Mouse (Mus musculus) neural tube, embryonic 14.5 days (tissue): ENCODE measurements around the gene Cdkl4. TPM values are rescaled to one million over a fixed set of nuclear protein-coding genes. Genes with fewer than 3 reads are reported as not detected.

Source experiments
- ATAC-seq: fragments of 200-750 bp; cut with Nextera tagmentation; 2 replicates; pipeline ENCODE4 v1.8.0; 2017; ENCODE audit warnings: low read depth, mild to moderate bottlenecking, moderate TSS enrichment, moderate library complexity
- H3K27ac ChIP-seq: fragments of 300-500 bp; sonication (generic); 2 replicates; pipeline ENCODE4 v1.5.1; 2014; ENCODE audit warnings: low read depth, mild to moderate bottlenecking, control low read depth, low read length, moderate library complexity, mixed read lengths
- H3K27me3 ChIP-seq: fragments of 300-500 bp; sonication (generic); 2 replicates; pipeline ENCODE4 v1.6.1; 2014; ENCODE audit warnings: low read length; ENCODE audit not compliant: control insufficient read depth, insufficient read depth
- H3K36me3 ChIP-seq: fragments of 300-500 bp; sonication (generic); 2 replicates; pipeline ENCODE4 v1.6.1; 2014; ENCODE audit warnings: low read length, mixed read lengths; ENCODE audit not compliant: control insufficient read depth, insufficient read depth
- H3K4me1 ChIP-seq: fragments of 300-500 bp; sonication (generic); 2 replicates; pipeline ENCODE4 v1.6.1; 2014; ENCODE audit warnings: low read length; ENCODE audit not compliant: control insufficient read depth, insufficient read depth
- H3K4me2 ChIP-seq: fragments of 300-500 bp; sonication (generic); 2 replicates; pipeline ENCODE4 v1.6.1; 2014; ENCODE audit warnings: mild to moderate bottlenecking, low read depth, low read length, control low read depth
- H3K4me3 ChIP-seq: fragments of 300-500 bp; sonication (generic); 2 replicates; pipeline ENCODE4 v1.5.1; 2014; ENCODE audit warnings: low read depth, low read length, control low read depth, mixed read lengths
- H3K9ac ChIP-seq: fragments of 300-500 bp; sonication (generic); replicated peaks from 2 replicates; pipeline ENCODE4 v1.6.1; 2014; ENCODE audit warnings: low read depth, mild to moderate bottlenecking, control low read depth, low read length, mixed read lengths
- H3K9me3 ChIP-seq: fragments of 300-500 bp; sonication (generic); 2 replicates; pipeline ENCODE4 v1.6.1; 2016; ENCODE audit warnings: low read length; ENCODE audit not compliant: control insufficient read depth
- WGBS: fragments of 180-500 bp; shearing (Covaris S2); extraction: QIAGEN DNeasy Blood & Tissue Kit; methylation state at CpG from one replicate; pipeline ENCODE4 v1.1.7; 2014; 5-methylcytosine and 5-hydroxymethylcytosine counted together
- polyA plus RNA-seq: library from polyadenylated mRNA; unstranded; fragments of >200 nt; fragmentation: Nextera tagmentation; extraction: Ambion mirVana; gene quantifications from 2 replicates; pipeline ENCODE4 v1.2.1, GENCODE M21; 2014

Cdkl4 gene
- polyA plus RNA-seq, 1 experiment from 2014 or later, result 7.4 TPM

DNA sequence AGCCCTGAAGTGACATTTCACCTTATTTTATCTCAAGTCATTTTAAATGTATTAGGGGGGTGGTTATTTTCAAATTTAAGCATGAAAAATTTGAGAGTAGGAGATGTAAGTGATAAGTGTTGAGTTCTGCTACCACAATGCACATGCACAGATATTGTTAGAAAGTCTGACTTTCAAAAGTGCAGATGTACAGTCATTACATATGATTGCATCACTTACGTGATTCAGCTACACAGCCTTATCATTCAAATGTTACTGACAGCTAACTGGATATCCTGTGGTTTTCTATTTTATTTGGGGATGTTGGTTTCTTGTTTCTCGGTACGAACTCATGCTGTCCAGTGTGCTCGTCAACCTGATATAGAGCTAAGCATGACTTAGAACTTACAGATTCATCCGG is 92.5 kb downstream of the Cdkl4 start:
- no peaks in the 10 kb centered on the region for H3K27me3 ChIP-seq
- no peak for ATAC-seq

DNA sequence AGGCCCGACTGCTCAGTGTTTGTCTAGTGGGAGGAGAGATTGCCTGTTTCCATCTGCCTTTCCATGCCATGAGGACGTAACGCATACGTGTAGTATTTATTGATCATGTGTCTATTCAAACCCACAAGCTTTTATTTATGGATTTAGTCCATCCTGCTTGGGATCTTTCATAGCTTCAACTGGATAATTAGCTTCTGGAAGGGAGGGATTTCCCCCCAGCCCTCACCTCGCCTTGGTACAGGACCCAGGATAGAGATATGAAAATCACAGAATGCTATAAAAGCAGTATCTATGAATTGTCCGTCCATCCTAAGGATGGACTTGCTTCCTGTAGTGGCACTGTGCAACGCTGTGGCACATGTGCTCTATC is 96.8 kb downstream of the Cdkl4 start:
- Histone ChIP-seq H3K4me3 (peak overlapping the region; percentile 94), H3K4me1 (peaks cover 20% of the 10 kb centered on the region), H3K4me2 (peak overlapping the region; percentile 72), H3K27ac (peak overlapping the region; percentile 95), H3K9me3 (no peaks in the 10 kb centered on the region), H3K36me3 (no peaks in the 10 kb centered on the region), H3K27me3 (peaks cover 4% of the 10 kb centered on the region; the same call in 1 of the 2 replicates), H3K9ac (peak overlapping the region; percentile 97)
- 25% methylated on average over 7 of the region's 7 CpGs for WGBS
- no peak for ATAC-seq

More for the DNA sequence above, 92.5 kb downstream of the Cdkl4 start:
- 95% methylated on average over 5 of the region's 5 CpGs for WGBS
- H3K4me1 ChIP-seq, result peaks cover 8% of the 10 kb centered on the region; the same call in 1 of the 2 replicates
- H3K4me2 ChIP-seq, result no peak overlapping the region
- H3K4me3 ChIP-seq, result no peak overlapping the region
- H3K36me3 ChIP-seq, result no peaks in the 10 kb centered on the region
- H3K27ac ChIP-seq, result no peak overlapping the region
- H3K9ac ChIP-seq, result no peak overlapping the region
- no peaks in the 10 kb centered on the region for H3K9me3 ChIP-seq

DNA sequence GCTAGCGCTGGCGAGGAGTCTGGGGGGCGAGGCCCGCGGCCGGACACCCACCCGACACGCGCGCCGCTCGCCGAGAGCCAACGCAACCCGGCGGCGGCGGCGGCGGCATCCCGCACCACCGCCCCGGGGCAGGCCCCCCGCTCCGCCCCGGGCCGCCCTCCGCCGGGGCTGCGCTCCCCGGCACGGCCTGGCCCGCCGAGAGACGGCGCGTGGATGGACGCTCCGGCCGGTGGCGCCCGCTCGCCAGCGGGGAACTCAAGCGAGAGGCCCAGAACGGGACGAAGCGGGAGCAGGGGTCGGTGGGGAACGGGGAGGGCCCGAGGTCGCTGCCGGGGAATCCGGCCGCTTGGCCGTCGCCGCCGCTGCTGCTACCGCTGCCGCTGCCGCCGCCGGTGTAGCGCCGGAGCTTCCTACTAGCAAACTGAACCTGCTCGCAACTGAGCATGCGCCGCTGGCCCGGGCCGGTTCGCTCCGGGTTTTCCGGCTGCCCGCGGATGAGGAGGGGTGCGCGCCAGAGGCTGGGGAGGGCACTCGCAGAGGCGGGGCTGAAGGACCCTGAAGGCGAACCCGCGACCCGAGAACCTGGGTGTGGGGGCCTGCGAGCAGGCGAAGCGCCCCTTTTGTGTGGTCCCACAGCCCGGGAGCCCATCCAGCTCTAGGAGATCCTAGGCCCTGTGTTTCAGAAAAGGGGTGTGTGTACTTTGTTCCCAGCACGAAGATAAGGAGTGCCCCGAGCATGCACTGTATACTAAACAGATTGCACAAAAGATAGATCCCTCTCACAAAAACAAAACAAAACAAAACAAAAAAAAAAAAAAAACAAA is 97.4 kb downstream of the Cdkl4 start, which contains the start of gene Sos1:
TSS of gene Sos1 (minus strand) at position 423 of the 824 bp plus-strand sequence.
- Histone ChIP-seq H3K9ac (peak within 1 kb of the TSS; percentile 97), H3K4me1 (peaks cover 20% of the 10 kb centered on the region), H3K9me3 (no peaks in the 10 kb centered on the region), H3K27me3 (peaks cover 4% of the 10 kb centered on the region; the same call in 1 of the 2 replicates), H3K27ac (peak within 1 kb of the TSS; percentile 95), H3K36me3 (no peaks in the 10 kb centered on the region), H3K4me3 (peak within 1 kb of the TSS; percentile 94), H3K4me2 (peak within 1 kb of the TSS; percentile 72)
- ATAC-seq, result peak; percentile 85
- WGBS, result 0% methylated on average over 41 of the region's 90 CpGs

DNA sequence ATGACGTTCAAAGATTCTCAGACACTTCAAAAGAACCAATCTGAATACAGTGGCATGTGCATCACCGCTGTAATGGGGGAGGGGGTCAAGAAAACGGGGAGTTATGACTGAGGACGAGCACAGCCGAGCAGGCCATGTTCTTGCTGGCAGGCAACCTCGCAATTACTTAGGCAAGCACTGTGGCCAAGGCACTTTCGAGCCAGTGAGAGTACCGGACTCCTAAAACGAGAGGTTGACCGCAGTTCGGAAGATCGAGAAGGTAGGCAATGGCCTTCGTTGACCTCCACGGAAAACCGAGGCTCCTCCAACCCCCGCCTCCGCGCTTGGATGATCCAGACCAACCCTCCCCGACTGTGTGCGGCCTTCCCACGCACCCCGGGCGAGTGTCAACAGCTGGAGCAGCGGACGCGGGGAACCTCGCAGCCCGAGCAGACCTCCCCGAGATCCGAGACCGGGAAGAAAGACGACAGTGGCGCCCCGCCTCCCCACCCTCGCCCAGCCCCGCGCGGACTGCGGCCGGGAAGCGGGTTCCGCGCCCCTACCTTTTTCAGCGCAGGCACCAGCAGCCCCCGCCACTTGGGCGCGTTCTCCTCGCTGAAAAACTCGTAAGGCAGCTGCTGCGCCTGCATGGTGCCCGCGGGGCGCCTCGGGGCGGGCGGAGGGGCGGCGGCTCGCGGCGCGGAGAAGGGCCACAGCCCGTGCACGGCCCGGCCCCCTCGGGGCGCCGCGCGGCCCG is 98.2 kb downstream of the Cdkl4 start:
- Histone ChIP-seq H3K27me3 (peaks cover 4% of the 10 kb centered on the region; the same call in 1 of the 2 replicates), H3K27ac (peak overlapping the region; percentile 95), H3K4me2 (peak overlapping the region; percentile 72), H3K4me1 (peaks cover 20% of the 10 kb centered on the region), H3K9ac (peak overlapping the region; percentile 97), H3K9me3 (no peaks in the 10 kb centered on the region), H3K4me3 (peak overlapping the region; percentile 94), H3K36me3 (no peaks in the 10 kb centered on the region)
- under 1% methylated on average over 67 of the region's 71 CpGs for WGBS
- ATAC-seq, result peak; percentile 48

GRCm38 (mm10) chr17:80477679-80478078 is 99.9 kb downstream of the Cdkl4 start:
- Histone ChIP-seq H3K9ac (no peak overlapping the region), H3K36me3 (no peaks in the 10 kb centered on the region), H3K27me3 (peaks cover 4% of the 10 kb centered on the region; the same call in 1 of the 2 replicates), H3K4me1 (peaks cover 22% of the 10 kb centered on the region), H3K4me3 (no peak overlapping the region), H3K4me2 (no peak overlapping the region), H3K9me3 (no peaks in the 10 kb centered on the region), H3K27ac (no peak overlapping the region)
- WGBS, result 84% methylated on average over 2 of the region's 2 CpGs
- ATAC-seq, result no peak

- Histone ChIP-seq H3K27ac (no peak overlapping the region), H3K4me3 (no peak overlapping the region), H3K27me3 (peaks cover 4% of the 10 kb centered on the region; the same call in 1 of the 2 replicates), H3K4me2 (no peak overlapping the region), H3K4me1 (peaks cover 20% of the 10 kb centered on the region), H3K9me3 (no peaks in the 10 kb centered on the region), H3K36me3 (no peaks in the 10 kb centered on the region), H3K9ac (no peak overlapping the region)
- ATAC-seq, result no peak
- 95% methylated on average over 4 of the region's 4 CpGs for WGBS
These were observed 101.1 kb downstream of the Cdkl4 start for GRCm38 (mm10) chr17:80476496-80476895.

Other genes starting within 250 kb of the Cdkl4 start
- 2.1 and 2.5 TPM in 2 replicates for gene Gm10190, start 204.3 kb downstream of the Cdkl4 start, polyA plus RNA-seq
- gene Sos1, start 97.4 kb downstream of the Cdkl4 start, polyA plus RNA-seq, result 15.2 and 15.8 TPM in 2 replicates
- gene Map4k3, start 150.7 kb upstream of the Cdkl4 start, polyA plus RNA-seq, result 34.0 and 40.6 TPM in 2 replicates